Mouse (Mus musculus) E14TG2a.4 (cell line): ENCODE measurements around the gene Mfsd9.

Experiments
- CTCF ChIP-seq: conservative IDR thresholded peaks from 2 replicates; pipeline ENCODE4 v1.5.1; 2014; ENCODE audit warnings: low read length
- NANOG ChIP-seq: IDR thresholded peaks from 2 replicates; pipeline ENCODE4 v1.6.1; 2014; ENCODE audit warnings: borderline replicate concordance, low read length, mixed read lengths
- POU5F1 ChIP-seq: IDR thresholded peaks from 2 replicates; pipeline ENCODE4 v1.6.1; 2014; ENCODE audit warnings: low read length, borderline replicate concordance

DNA sequence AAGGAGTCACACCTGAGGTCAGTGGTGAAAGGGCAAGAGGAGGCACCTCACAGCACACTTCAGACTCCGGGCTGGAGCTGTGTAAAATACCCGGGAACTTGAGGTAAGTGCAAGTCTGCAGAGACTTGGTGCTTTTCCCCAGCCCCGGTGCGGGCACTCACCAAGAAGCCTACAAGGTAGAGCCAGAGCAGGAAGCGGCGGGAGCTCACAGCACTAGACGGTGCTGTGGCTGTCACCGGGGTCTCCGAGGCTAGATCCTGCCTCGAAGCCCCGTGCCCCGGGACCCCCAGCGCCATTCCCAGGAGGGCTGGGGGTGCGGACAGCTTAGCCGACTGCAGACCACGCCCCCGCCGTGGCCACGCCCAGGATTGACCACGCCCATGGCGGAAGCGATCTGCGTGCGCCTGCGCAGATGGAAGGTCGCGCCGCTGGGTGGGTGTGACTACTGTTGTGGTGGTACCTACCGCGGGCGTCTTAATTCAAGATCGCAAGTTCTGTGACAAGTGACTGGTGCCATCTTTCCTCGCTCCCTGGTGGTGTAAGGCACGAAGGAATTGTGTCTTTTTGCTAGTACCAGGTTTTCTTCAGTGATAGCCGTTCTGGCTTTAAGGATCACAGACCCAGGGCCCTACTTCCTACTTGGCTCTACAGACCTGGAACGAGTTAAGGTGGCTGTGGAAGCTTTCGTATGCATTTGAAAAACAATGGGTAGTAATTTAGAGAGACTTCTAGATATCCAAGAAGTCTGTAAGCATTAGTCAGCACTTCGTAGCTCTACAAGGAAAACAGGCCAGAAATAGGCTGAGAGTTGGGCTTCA lies at the start of gene Mfsd9:
- TF ChIP-seq CTCF (no peak), NANOG (no peak), POU5F1 (no peak)
